Mouse (Mus musculus) stomach, embryonic 15.5 days (tissue): ENCODE data around the gene Gm10912. TPM values are rescaled to one million over a fixed set of nuclear protein-coding genes. Genes with fewer than 3 reads are reported as not detected.
A peak's percentile ranks its signal among the peaks of the same experiment; 100 is the strongest.
"Not testable (repeated sequence)": the region's sequence is repeated elsewhere in the genome, so short reads cannot be mapped to it uniquely, and the experiment has no call there.

ENCODE experiments used
- ATAC-seq: fragments of 200-750 bp; cut with Nextera tagmentation; 2 replicates; pipeline ENCODE4 v1.8.0; 2017; ENCODE audit warnings: low read depth, moderate number of reproducible peaks, moderate TSS enrichment; ENCODE audit not compliant: insufficient read depth, low FRiP score
- H3K27ac ChIP-seq: fragments of 300-500 bp; sonication (generic); 2 replicates; pipeline ENCODE4 v1.5.1; 2015; ENCODE audit warnings: mild to moderate bottlenecking, inconsistent platforms
- H3K27me3 ChIP-seq: fragments of 300-500 bp; sonication (generic); replicated peaks from 2 replicates; pipeline ENCODE4 v1.6.1; 2015; ENCODE audit warnings: inconsistent platforms
- H3K36me3 ChIP-seq: fragments of 300-500 bp; sonication (generic); 2 replicates; pipeline ENCODE4 v1.6.1; 2015; ENCODE audit warnings: inconsistent platforms
- H3K4me1 ChIP-seq: fragments of 300-500 bp; sonication (generic); 2 replicates; pipeline ENCODE4 v1.6.1; 2015; ENCODE audit warnings: inconsistent platforms
- H3K4me2 ChIP-seq: fragments of 300-500 bp; sonication (generic); 2 replicates; pipeline ENCODE4 v1.6.1; 2015; ENCODE audit warnings: mild to moderate bottlenecking, inconsistent platforms
- H3K4me3 ChIP-seq: fragments of 300-500 bp; sonication (generic); replicated peaks from 2 replicates; pipeline ENCODE4 v1.5.1; 2015; ENCODE audit warnings: inconsistent platforms
- H3K9ac ChIP-seq: fragments of 300-500 bp; sonication (generic); 2 replicates; pipeline ENCODE4 v1.6.1; 2015; ENCODE audit warnings: inconsistent platforms
- H3K9me3 ChIP-seq: fragments of 300-500 bp; sonication (generic); 2 replicates; pipeline ENCODE4 v1.6.1; 2016; ENCODE audit warnings: inconsistent platforms
- WGBS: fragments of 180-500 bp; shearing (Covaris S2); methylation state at CpG from one replicate; pipeline ENCODE4 v1.1.7; 2015; 5-methylcytosine and 5-hydroxymethylcytosine counted together
- polyA plus RNA-seq: library from polyadenylated mRNA; unstranded; fragments of >200 nt; fragmentation: Nextera tagmentation; extraction: Ambion mirVana; gene quantifications from 2 replicates; pipeline ENCODE4 v1.2.1, GENCODE M21; 2015

Gm10912 gene
- polyA plus RNA-seq, 1 experiment from 2014 or later: 0.10 TPM

GRCm38 (mm10) chr2:104069704-104070185, 4.1 kb downstream of the Gm10912 start, which contains the start of gene Cd59b:
TSS of gene Cd59b (plus strand) at chr2:104069849.
- Histone ChIP-seq H3K9ac (no peak within 1 kb of the TSS), H3K4me3 (peak within 1 kb of the TSS; percentile 45), H3K36me3 (no peaks in the 10 kb centered on the region), H3K4me2 (peak within 1 kb of the TSS; percentile 60), H3K27ac (peak within 1 kb of the TSS; percentile 51; the same call in 1 of the 2 replicates), H3K4me1 (no peaks in the 10 kb centered on the region), H3K27me3 (no peaks in the 10 kb centered on the region), H3K9me3 (no peaks in the 10 kb centered on the region)
- ATAC-seq: peak; percentile 84
- 1% methylated on average over 13 of the region's 13 CpGs for WGBS

GRCm38 (mm10) chr2:104078285-104078684, 12.7 kb downstream of the Gm10912 start:
- H3K27ac ChIP-seq, H3K9ac ChIP-seq, H3K36me3 ChIP-seq, H3K4me1 ChIP-seq, H3K27me3 ChIP-seq, H3K4me2 ChIP-seq, H3K9me3 ChIP-seq, H3K4me3 ChIP-seq: not testable (repeated sequence)
- peak; percentile 93 for ATAC-seq
- 60% methylated on average over 5 of the region's 5 CpGs for WGBS

GRCm38 (mm10) chr2:104081436-104082050, 15.9 kb downstream of the Gm10912 start:
- not testable (repeated sequence) for H3K9ac ChIP-seq, H3K27ac ChIP-seq, ATAC-seq, H3K4me1 ChIP-seq, H3K36me3 ChIP-seq, H3K4me3 ChIP-seq, H3K9me3 ChIP-seq, H3K4me2 ChIP-seq, H3K27me3 ChIP-seq
- whole genome bisulfite sequencing: no CpG with 5 or more reads among the region's 1 CpGs

GRCm38 (mm10) chr2:104082474-104082873, 16.8 kb downstream of the Gm10912 start:
- no peak for ATAC-seq
- no peaks in the 10 kb centered on the region for H3K36me3 ChIP-seq
- no peaks in the 10 kb centered on the region for H3K27me3 ChIP-seq
- H3K4me1 ChIP-seq: no peaks in the 10 kb centered on the region
- no peak overlapping the region for H3K4me3 ChIP-seq
- H3K4me2 ChIP-seq: no peak overlapping the region
- H3K9ac ChIP-seq: no peak overlapping the region
- H3K9me3 ChIP-seq: no peaks in the 10 kb centered on the region
- H3K27ac ChIP-seq: no peak overlapping the region

- ATAC-seq, H3K9ac ChIP-seq, H3K4me2 ChIP-seq, H3K4me3 ChIP-seq, H3K4me1 ChIP-seq, H3K36me3 ChIP-seq, H3K27me3 ChIP-seq, H3K9me3 ChIP-seq, H3K27ac ChIP-seq: not testable (repeated sequence)
These were observed 18.4 kb downstream of the Gm10912 start for GRCm38 (mm10) chr2:104084027-104084426.

GRCm38 (mm10) chr2:104087562-104087961, 21.9 kb downstream of the Gm10912 start:
- not testable (repeated sequence) for ATAC-seq, H3K36me3 ChIP-seq, H3K9me3 ChIP-seq, H3K4me1 ChIP-seq, H3K4me2 ChIP-seq, H3K9ac ChIP-seq, H3K27me3 ChIP-seq, H3K27ac ChIP-seq, H3K4me3 ChIP-seq
- WGBS: 69% methylated on average over 1 of the region's 1 CpGs

GRCm38 (mm10) chr2:104093305-104093704, 27.7 kb downstream of the Gm10912 start:
- ATAC-seq: no peak
- Histone ChIP-seq H3K9me3 (no peaks in the 10 kb centered on the region), H3K4me1 (peaks cover 8% of the 10 kb centered on the region; the same call in 1 of the 2 replicates), H3K4me3 (no peak overlapping the region), H3K27ac (no peak overlapping the region), H3K36me3 (no peaks in the 10 kb centered on the region), H3K4me2 (no peak overlapping the region), H3K27me3 (no peaks in the 10 kb centered on the region), H3K9ac (no peak overlapping the region)
- WGBS: 77% methylated on average over 2 of the region's 2 CpGs

GRCm38 (mm10) chr2:104095741-104096213, 30.2 kb downstream of the Gm10912 start, which contains the start of gene Cd59a:
TSS of gene Cd59a (plus strand) at chr2:104095801.
- Histone ChIP-seq H3K4me2 (peak within 1 kb of the TSS; percentile 74), H3K4me1 (peaks cover 8% of the 10 kb centered on the region; the same call in 1 of the 2 replicates), H3K27me3 (no peaks in the 10 kb centered on the region), H3K9ac (peak within 1 kb of the TSS; percentile 40; the same call in 1 of the 2 replicates), H3K4me3 (peak within 1 kb of the TSS; percentile 53), H3K27ac (peak within 1 kb of the TSS; percentile 78), H3K36me3 (no peaks in the 10 kb centered on the region), H3K9me3 (no peaks in the 10 kb centered on the region)
- ATAC-seq: peak; percentile 91
- WGBS: 5% methylated on average over 15 of the region's 15 CpGs

- ATAC-seq: no peak
- H3K27ac ChIP-seq: peak overlapping the region; percentile 78
- H3K4me2 ChIP-seq: peak overlapping the region; percentile 74
- H3K4me1 ChIP-seq: peaks cover 8% of the 10 kb centered on the region; the same call in 1 of the 2 replicates
- no peaks in the 10 kb centered on the region for H3K36me3 ChIP-seq
- peak overlapping the region; percentile 40; the same call in 1 of the 2 replicates for H3K9ac ChIP-seq
- 39% methylated on average over 10 of the region's 10 CpGs for WGBS
- H3K27me3 ChIP-seq: no peaks in the 10 kb centered on the region
- no peaks in the 10 kb centered on the region for H3K9me3 ChIP-seq
- peak overlapping the region; percentile 53 for H3K4me3 ChIP-seq
These were observed 30.6 kb downstream of the Gm10912 start for GRCm38 (mm10) chr2:104096256-104096655.

GRCm38 (mm10) chr2:104096796-104097195, 31.2 kb downstream of the Gm10912 start:
- H3K27me3 ChIP-seq, ATAC-seq, H3K9me3 ChIP-seq, H3K4me3 ChIP-seq, H3K36me3 ChIP-seq, H3K27ac ChIP-seq, H3K4me1 ChIP-seq, H3K4me2 ChIP-seq, H3K9ac ChIP-seq: not testable (repeated sequence)
- WGBS: 78% methylated on average over 1 of the region's 1 CpGs

GRCm38 (mm10) chr2:104097396-104097795, 31.8 kb downstream of the Gm10912 start:
- 95% methylated on average over 4 of the region's 4 CpGs for WGBS
- H3K36me3 ChIP-seq, ATAC-seq, H3K4me3 ChIP-seq, H3K27me3 ChIP-seq, H3K9ac ChIP-seq, H3K9me3 ChIP-seq, H3K27ac ChIP-seq, H3K4me2 ChIP-seq, H3K4me1 ChIP-seq: not testable (repeated sequence)

- 26% methylated on average over 3 of the region's 3 CpGs for WGBS
- H3K9ac ChIP-seq: no peak overlapping the region
- no peak overlapping the region for H3K27ac ChIP-seq
- no peaks in the 10 kb centered on the region for H3K27me3 ChIP-seq
- no peaks in the 10 kb centered on the region for H3K9me3 ChIP-seq
- H3K4me3 ChIP-seq: no peak overlapping the region
- ATAC-seq: peak; percentile 79
- H3K4me2 ChIP-seq: no peak overlapping the region
- peaks cover 8% of the 10 kb centered on the region; the same call in 1 of the 2 replicates for H3K4me1 ChIP-seq
- no peaks in the 10 kb centered on the region for H3K36me3 ChIP-seq
These were observed 33.1 kb downstream of the Gm10912 start for GRCm38 (mm10) chr2:104098529-104099230.
